Comparison of ENCODE assay signal across 20 mouse cellular contexts in the genomic region with DNA sequence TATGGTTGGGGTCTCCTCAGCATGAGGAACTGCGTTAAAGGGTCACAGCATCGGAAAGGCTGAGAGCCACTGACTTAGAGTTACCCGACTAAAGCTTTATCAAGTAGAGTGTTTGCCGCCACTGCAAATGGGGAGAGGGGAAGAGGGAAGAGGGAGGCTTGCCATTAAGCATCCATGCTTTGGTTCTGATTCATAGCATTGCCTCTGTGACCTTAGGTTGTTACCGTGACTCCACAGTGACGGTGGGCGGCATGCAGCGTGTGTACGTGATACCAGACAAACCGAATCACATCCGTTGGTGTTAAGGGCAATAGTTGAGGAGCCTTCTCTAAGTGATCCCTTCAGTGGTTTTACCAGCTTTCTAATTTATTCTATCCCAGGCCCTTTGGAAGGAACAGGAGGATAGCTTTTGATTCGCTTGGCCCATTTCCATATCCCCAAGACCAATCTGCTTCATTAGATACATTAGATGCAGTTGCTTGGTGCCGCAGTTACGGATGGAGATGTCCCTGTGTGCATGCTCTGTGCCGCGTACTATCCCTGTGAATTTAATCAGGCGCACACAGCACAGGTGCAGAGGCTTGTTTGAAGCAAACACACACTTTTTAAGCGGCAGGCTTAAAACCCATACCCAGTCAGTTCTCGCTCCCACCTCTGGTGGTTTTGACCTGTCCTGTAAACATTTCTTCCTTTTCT. TPM values are rescaled to one million over a fixed set of nuclear protein-coding genes. Genes with fewer than 3 reads are reported as not detected.
DNase-seq lines count a peak whose midpoint lies in the region; ATAC-seq lines count a peak whose summit lies in the region.
"Had no signal": no experiment of that assay in that cellular context is flagged by ENCODE, and none has a peak within 500 bp of the region (broad histone marks: within the 10 kb centered on the region; RNA-seq: fewer than 3 reads in every experiment).

No protein-coding gene starts in this region.

- H3K27ac ChIP-seq in hindbrain, embryonic 16.5 days (ENCODE audit: low read depth, low read length): no peak overlapping the region
- no peak overlapping the region for H3K27ac ChIP-seq in hindbrain, embryonic 14.5 days
- H3K27ac ChIP-seq in intestine, embryonic 15.5 days: no peak overlapping the region
- H3K27ac ChIP-seq: embryonic facial prominence, embryonic 10.5 days; forebrain, embryonic 13.5 days; hindbrain, embryonic 12.5 days had no signal

- DNase-seq in cerebellum, postnatal 10 days: peak; percentile 81 to 82
- no peak for DNase-seq in cerebellum, postnatal 36 days
- DNase-seq in hindbrain, embryonic 14.5 days (ENCODE audit: low spot score): no peak
- DNase-seq in brain, adult 2 months (ENCODE audit: low read depth, low spot score): peak; percentile 47
- DNase-seq: adrenal gland, postnatal 14 days; cerebellum, adult 11 months; forebrain, postnatal 0 days; gastrocnemius, postnatal 14 days; kidney, adult 18-20 months had no signal

- 73% methylated on average over 19 of the region's 19 CpGs for whole genome bisulfite sequencing in hindbrain, embryonic 16.5 days
- WGBS in hindbrain, embryonic 14.5 days: 80% methylated on average over 19 of the region's 19 CpGs
- 91% methylated on average over 19 of the region's 19 CpGs for WGBS in intestine, embryonic 15.5 days

- peaks cover 3% of the 10 kb centered on the region; the same call in 1 of the 2 replicates for H3K36me3 ChIP-seq in hindbrain, embryonic 16.5 days (ENCODE audit: control insufficient read depth, insufficient read depth, low read length)
- H3K36me3 ChIP-seq in hindbrain, embryonic 14.5 days (replicated peaks; ENCODE audit: control insufficient read depth, insufficient read depth): peaks cover 3% of the 10 kb centered on the region; the same call in 1 of the 2 replicates
- H3K36me3 ChIP-seq in megakaryocyte, embryonic 14.5 days (replicated peaks; ENCODE audit: low read length): peaks cover 3% of the 10 kb centered on the region
- H3K36me3 ChIP-seq in intestine, embryonic 15.5 days: no peaks in the 10 kb centered on the region
- H3K36me3 ChIP-seq: embryonic facial prominence, embryonic 10.5 days; heart, embryonic 12.5 days; hindbrain, embryonic 12.5 days had no signal

- peaks cover 4% of the 10 kb centered on the region; the same call in 1 of the 2 replicates for H3K4me1 ChIP-seq in hindbrain, embryonic 16.5 days (ENCODE audit: control insufficient read depth, insufficient read depth, low read depth, low read length)
- H3K4me1 ChIP-seq in hindbrain, embryonic 14.5 days (replicated peaks; ENCODE audit: control insufficient read depth, insufficient read depth, low read length): 0 out of 2 replicates have a peak, but pooled peaks cover 5% of the 10 kb centered on the region
- H3K4me1 ChIP-seq in megakaryocyte, embryonic 14.5 days: no peaks in the 10 kb centered on the region
- H3K4me1 ChIP-seq in intestine, embryonic 15.5 days (replicated peaks): no peaks in the 10 kb centered on the region
- H3K4me1 ChIP-seq: embryonic facial prominence, embryonic 10.5 days; forebrain, embryonic 13.5 days had no signal

- no peak overlapping the region for H3K4me3 ChIP-seq in hindbrain, embryonic 16.5 days (ENCODE audit: low read length)
- no peak overlapping the region for H3K4me3 ChIP-seq in hindbrain, embryonic 14.5 days (replicated peaks; ENCODE audit: low read length)
- H3K4me3 ChIP-seq in megakaryocyte, embryonic 14.5 days (replicated peaks): peak overlapping the region; percentile 21
- no peak overlapping the region for H3K4me3 ChIP-seq in intestine, embryonic 15.5 days (replicated peaks)
- H3K4me3 ChIP-seq: embryonic facial prominence, embryonic 10.5 days; forebrain, embryonic 13.5 days; heart, embryonic 12.5 days; hindbrain, embryonic 12.5 days had no signal

- peak; percentile 65 for ATAC-seq in hindbrain, embryonic 16.5 days
- no peak for ATAC-seq in hindbrain, embryonic 14.5 days (ENCODE audit: low FRiP score)
- ATAC-seq in megakaryocyte, adult 5-6 weeks (ENCODE audit: poor library complexity, severe bottlenecking): no peak
- no peak for ATAC-seq in intestine, embryonic 15.5 days
- ATAC-seq: activated CD4-positive, CD25-positive, alpha-beta regulatory T cell, adult 4 months; forebrain, embryonic 13.5 days; forebrain, postnatal 0 days; Patski had no signal

- H3K27me3 ChIP-seq in hindbrain, embryonic 16.5 days (replicated peaks; ENCODE audit: control insufficient read depth, insufficient read depth, low read length): no peaks in the 10 kb centered on the region
- no peaks in the 10 kb centered on the region for H3K27me3 ChIP-seq in hindbrain, embryonic 14.5 days (ENCODE audit: control insufficient read depth, insufficient read depth, low read length)
- peaks cover 6% of the 10 kb centered on the region for H3K27me3 ChIP-seq in megakaryocyte, embryonic 14.5 days (replicated peaks)
- no peaks in the 10 kb centered on the region; the same call in 1 of the 2 replicates for H3K27me3 ChIP-seq in intestine, embryonic 15.5 days (replicated peaks)
- H3K27me3 ChIP-seq: CH12.LX; forebrain, embryonic 13.5 days; heart, embryonic 12.5 days; Patski had no signal

- no peaks in the 10 kb centered on the region for H3K9me3 ChIP-seq in hindbrain, embryonic 16.5 days (ENCODE audit: control insufficient read depth, low read length)
- no peaks in the 10 kb centered on the region for H3K9me3 ChIP-seq in hindbrain, embryonic 14.5 days (ENCODE audit: control insufficient read depth, low read length)
- H3K9me3 ChIP-seq in megakaryocyte, embryonic 14.5 days: no peaks in the 10 kb centered on the region
- no peaks in the 10 kb centered on the region for H3K9me3 ChIP-seq in intestine, embryonic 15.5 days
- H3K9me3 ChIP-seq: embryonic facial prominence, embryonic 10.5 days; forebrain, embryonic 13.5 days; heart, embryonic 12.5 days; hindbrain, embryonic 12.5 days had no signal

- no peak overlapping the region for H3K4me2 ChIP-seq in hindbrain, embryonic 16.5 days (ENCODE audit: low read length)
- H3K4me2 ChIP-seq in hindbrain, embryonic 14.5 days (replicated peaks): no peak overlapping the region
- no peak overlapping the region for H3K4me2 ChIP-seq in intestine, embryonic 15.5 days (replicated peaks)
- H3K4me2 ChIP-seq: forebrain, embryonic 13.5 days; heart, embryonic 12.5 days; hindbrain, embryonic 12.5 days had no signal

- no peak overlapping the region for H3K9ac ChIP-seq in hindbrain, embryonic 16.5 days (ENCODE audit: low read depth, low read length)
- H3K9ac ChIP-seq in hindbrain, embryonic 14.5 days: no peak overlapping the region
- no peak overlapping the region for H3K9ac ChIP-seq in intestine, embryonic 15.5 days
- H3K9ac ChIP-seq: forebrain, embryonic 13.5 days; forebrain, postnatal 0 days; heart, embryonic 12.5 days; hindbrain, embryonic 12.5 days had no signal

RNA-seq across cellular contexts. Expression of a gene that starts 7.4 kb away (rescaled TPM):
- polyA plus RNA-seq in hindbrain, embryonic 16.5 days (2015; fragmentation: Nextera tagmentation; extraction: Ambion mirVana): 31.4 and 33.5 TPM in 2 replicates
- 30.4 and 34.3 TPM in 2 replicates for polyA plus RNA-seq in hindbrain, embryonic 14.5 days (2014; fragmentation: Nextera tagmentation; extraction: Ambion mirVana)
- 0.86 and 5.5 TPM in 2 replicates for polyA plus RNA-seq in megakaryocyte, embryonic 14.5 days (2012; ENCODE audit: insufficient read depth, low replicate concordance)
- total RNA-seq in megakaryocyte, adult 5-6 weeks (2015): 31.8 and 46.5 TPM in 2 replicates
- 27.9 and 36.6 TPM in 2 replicates for total RNA-seq in megakaryocyte, adult 5-6 weeks (2017)
- 13.7 and 14.8 TPM in 2 replicates for polyA plus RNA-seq in intestine, embryonic 15.5 days (2015; fragmentation: Nextera tagmentation; extraction: Ambion mirVana)

Comparison
In these comparisons a context has a peak if more than half of its experiments do, and no peak if none do; other contexts are left out.
1. DNase-seq: peak in cerebellum, postnatal 10 days (2 of 2) and brain, adult 2 months (single experiment); none in cerebellum, postnatal 36 days (0 of 2) and hindbrain, embryonic 14.5 days (single experiment).